Mouse (Mus musculus) thymus, postnatal 36 days (tissue): ENCODE measurements at regions not wholly inside any gene's neighbourhood (a gene's known extent, or its start where the extent isn't known, plus 50 kb on each side); places are given as distances from the start of the nearest gene placed in this dataset.
"Not testable (repeated sequence)": the region's sequence is repeated elsewhere in the genome, so short reads cannot be mapped to it uniquely, and the experiment has no call there.

Source experiments
- DNase-seq, 2 experiments: peaks; one replicate each; pipeline ENCODE4 v3.0.0; 2022; ENCODE audit warnings: mixed read lengths in 2 of 2

DNA sequence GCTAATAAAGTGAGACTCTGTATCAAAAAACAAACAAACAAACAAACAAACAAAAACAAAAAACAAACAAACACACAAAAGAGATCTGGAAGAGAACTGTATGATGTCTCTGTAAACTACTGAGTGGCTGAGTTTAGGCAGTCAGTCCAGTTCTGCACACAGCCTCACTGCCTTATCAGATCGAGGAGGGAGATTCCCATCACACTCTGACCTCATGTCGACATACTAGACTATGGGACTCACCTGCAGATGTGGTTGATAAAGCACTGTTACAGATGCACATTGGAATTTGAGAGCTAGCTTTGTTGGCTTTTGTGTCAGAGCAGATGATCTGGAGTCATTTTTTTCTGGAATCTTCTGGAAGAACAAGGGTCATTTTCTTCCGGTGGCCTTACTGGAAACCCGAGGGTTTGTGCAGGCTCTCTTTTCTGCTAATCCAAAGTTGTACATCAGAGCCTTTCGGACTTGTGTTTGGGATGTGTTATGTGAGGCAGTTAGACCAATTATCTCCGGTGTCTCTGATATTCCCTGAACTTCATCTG is 135.6 kb upstream of the Nrip1 start:
- DNase-seq = no peak

DNA sequence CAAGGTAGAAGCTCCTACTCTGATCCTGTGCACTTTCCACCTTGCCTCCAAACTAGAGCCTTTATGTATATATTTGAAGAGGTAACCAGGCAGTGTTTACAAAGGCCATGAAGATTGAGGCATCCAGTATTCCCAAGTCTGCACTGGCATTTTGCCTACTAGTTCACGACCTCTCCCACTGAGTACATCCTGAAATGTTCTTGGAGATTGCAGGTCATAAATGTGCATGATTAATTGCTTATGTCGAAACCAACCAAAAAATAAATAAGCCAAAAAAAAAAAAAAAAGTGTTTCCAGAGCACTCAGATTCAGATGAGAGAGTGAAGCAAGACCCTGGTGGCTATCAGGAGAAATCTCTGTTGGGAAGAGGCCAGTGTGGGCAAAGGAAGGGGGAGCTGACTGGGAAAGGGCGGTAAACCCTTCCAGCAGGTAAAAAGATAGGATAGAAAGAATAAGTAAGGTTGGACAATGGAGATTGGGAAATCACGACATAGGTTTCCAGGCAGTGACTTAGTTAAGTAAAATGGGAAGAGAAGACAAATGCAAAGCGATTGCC is 133.6 kb upstream of the Nrip1 start:
- DNase-seq = no peak

DNA sequence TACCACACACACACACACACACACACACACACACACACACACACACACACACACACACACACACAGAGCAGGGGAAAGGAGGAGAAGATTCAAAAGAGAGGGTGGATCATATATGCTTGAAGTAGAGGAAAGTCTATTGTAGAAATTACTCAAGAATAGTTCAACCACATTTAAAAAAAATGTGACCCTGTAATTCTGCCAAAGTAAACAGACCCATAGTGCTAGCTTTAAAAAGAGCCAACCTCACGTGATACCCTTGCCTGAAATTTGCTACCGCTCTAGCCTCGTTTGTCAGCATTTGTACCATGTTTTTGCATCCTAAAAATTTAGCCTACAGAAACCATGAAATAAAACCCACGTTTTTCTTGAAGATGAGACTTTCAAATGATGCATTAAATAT is 132.6 kb upstream of the Nrip1 start:
- DNase-seq = no peak

DNA sequence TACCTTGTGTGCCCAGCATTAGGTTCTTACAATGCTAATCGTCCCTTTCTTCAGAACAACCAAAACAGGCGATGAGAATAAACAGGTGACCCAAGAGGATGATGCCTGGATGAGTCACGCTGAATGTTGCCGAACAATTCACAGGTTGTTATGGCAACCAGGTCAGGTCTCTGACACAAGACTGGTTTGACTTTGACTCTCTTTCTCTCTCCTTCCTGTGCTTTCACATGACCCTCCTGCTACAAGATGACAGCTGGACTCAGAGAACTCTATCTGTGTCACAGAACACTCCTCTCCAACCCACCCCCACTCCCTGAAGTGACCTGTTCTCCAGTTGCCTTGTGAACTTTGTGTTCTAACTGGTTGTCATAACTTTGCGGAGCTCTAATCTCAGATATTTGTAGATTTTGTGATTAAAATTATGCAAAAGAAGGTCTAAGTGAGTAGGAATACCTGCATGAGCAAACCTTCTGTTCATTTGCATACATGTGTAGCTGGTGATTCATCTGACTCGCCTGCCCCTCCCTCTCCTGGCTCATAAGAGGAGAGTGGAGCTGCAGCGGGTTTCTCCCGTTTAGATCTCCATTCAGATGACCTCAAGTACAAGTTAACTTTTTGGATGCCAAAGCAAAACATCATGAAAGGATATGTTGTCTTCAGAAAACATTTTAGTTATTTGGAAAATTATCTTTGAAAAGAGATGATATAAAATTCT is 126.2 kb upstream of the Nrip1 start:
- DNase-seq = no peak

DNA sequence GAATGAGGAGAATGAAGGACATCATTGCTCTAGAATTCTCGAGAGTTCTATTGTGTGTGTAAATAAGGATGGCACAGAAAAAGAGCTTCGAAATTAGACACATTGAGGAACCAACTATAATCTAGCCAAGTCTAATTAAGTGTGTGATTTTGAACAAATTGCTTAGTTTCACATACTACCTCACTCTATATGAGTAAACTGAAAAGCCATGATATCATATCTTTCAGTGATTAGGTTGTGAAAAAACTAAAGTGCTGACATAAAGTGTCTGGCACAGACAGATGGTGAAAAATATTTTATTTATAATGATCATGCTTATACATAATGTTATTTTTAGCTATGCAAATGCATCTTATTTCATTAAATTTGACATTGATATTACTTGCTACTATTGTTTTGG is 124.6 kb upstream of the Nrip1 start:
- no peak for DNase-seq

DNA sequence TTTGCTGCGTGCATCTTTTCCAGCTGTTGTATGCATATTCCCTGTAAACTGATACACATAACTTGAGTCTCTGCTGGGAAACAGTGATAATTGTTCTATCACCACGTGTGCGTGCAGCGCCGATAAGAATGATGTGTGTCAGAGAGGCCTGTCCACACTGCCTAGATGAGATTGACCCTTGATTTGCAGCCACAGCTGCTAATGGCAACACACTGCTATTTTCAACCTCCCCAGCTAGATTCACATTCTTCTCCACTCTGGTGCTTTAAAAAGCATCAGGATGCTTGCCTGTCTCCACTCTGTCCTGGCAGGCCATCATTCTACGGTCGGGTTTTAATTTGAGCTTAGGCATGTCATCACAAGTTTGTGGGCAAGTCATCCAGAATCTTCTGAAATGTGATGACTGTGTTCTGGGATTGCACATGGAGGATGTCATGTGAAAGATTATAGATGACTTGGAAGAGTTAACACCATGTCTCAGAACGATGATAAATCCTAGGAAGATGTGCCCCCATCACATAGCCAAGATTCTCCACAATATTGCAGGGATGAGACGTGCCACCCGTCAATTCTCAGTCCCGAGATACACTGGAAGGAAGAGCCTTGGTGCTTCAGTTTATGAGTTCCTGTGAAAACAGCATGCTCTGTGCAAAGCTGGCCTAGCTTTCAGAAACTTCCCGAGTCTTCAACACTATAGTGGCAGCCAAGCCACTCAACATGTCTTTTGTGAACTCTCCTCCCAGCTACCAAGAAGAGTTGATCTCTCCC is 123.6 kb upstream of the Nrip1 start:
- no peak for DNase-seq

DNA sequence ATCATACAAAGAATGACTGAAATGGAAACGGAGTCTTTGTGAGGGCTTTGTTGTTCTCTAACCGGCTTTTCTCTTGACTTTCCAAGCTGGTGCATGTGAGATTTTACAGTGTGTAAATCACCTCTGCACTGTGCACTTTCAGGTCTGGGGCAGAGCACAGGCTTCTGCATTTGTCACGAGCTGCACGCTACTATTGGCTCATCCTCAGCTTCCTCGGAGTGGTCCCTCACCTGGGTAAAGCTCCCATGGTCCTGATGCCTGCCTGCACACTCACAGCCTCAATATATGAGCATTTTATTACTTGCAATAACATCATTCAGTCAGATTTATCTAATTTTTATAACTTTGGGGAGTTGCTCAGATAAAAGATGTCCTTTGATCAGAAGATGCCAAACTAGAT is 109.8 kb upstream of the Nrip1 start:
- DNase-seq = no peak

DNA sequence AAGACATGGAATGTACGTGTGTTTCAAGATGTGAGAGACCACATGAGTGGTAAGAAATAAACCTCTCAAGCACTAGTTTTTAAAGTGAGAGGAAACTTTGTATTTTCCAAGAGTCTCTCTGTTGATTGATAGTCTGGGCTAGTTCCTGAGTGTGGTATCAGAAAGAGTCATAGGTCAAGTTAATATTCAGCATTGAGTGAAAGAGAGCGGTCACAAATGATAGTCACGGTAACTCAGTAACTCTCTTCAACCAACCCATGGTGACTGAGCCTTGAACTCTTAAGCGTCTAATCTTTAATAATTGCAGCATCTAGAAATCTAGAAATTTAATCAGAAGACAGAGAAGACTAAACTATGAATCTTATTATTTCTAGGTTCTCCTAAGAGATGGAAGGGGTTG is 108.3 kb upstream of the Nrip1 start:
- DNase-seq = no peak

DNA sequence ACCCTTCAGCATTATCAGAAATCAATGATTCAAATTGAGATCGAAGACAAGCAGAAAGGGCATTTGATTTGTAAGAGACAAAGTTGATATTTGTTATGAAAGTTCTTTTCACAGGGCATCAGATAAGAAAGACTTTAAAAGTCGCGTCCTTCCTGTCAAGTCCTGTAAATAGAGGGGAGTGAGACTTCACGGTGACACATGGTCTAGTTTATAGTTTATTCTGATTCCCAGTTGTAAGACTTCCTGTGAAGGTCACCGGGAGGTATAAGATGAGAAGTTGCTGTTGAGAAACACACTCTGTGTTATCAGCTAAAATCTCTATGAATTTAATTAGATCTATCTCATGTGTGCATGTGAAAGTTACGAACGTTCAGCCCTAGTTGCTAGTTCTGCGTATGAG is 103.8 kb upstream of the Nrip1 start:
- no peak for DNase-seq

DNA sequence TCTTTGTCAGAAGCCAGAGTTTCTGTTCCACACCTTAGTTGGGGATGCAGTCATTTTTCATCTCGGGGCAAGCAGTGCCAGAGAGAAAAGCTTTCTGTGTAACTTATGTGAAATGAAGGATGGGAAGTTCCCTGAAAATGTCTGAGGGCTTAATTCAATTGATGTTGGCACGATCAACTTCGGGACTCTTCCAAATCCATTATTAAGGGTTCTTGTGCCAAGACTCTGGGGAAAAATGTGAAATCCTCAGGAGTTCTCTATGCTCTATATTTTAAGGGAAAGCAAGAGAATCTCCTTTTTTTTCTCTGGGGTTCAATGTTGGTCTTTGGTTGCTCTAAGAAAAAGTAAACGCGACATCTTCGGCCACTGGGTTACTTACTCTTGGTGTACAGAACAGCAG is 100.9 kb upstream of the Nrip1 start:
- no peak for DNase-seq

DNA sequence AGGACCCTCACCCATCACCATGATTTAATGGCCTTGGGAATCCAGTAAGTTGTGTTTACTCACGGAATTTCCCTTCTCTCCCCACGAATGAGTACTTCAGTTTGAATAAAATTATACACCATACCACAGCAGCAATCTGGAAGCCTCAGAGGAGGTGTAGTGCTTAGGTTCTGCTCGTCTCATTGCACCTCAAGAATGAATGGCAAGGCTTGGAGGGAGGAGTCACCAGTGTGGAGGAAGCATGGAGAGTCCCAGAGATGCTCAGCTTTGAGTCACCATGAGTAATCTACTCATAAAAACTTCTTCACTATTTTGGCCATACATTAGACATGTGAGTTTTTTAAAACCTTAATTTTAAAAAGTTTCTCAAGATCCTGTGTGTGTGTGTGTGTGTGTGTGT is 98.8 kb upstream of the Nrip1 start:
- DNase-seq = no peak

DNA sequence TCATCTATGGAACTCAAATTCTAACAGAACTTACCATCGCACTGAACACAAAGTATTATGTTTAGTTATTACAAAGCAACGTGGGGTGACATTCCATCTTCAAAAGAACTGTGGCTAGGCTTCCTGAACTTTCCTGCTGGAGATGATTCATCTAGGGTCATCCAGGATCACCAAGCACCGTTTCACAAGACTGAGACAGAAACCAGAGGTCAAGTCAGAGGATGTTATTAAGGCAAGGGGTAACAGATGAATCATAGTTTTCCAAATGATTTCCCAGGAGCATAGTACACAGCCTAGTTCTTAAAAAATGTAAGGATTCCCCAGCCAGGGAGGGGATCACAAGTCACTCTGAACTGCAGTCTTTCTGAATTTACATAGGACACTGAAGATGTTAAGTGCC is 97.5 kb upstream of the Nrip1 start:
- no peak for DNase-seq

DNA sequence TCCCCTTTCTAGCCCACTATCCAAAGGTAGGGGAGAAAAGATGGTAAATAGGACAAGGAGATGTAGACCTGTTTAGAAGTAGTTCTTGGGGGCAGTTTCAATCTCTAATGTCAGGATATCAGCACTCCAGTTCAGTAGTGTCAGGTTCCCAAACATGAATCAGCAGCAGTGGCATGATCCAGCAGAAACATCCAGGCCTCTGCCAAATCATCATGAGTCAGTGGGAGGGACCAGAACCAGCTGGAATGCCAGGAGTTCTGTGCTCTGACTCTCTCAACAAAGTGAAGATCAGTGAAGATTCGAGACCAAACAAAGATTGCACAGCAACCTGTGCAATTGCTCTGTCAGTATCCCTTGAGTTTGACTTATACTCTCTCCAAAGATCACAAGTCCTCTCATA is 85.9 kb upstream of the Nrip1 start:
- no peak for DNase-seq

DNA sequence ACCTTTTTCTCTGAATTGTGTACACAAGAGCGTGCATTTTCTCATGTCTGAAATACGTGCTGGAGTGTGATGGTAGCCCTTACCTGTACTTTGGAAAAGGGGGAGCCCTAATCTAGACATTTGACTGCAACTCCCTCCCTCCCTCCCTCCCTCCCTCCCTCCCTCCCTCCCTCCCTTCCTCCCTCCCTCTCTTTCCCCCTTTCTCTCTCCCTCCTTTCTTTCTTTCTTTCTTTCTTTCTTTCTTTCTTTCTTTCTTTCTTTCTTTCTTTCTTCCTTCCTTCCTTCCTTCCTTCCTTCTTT is 82.6 kb upstream of the Nrip1 start:
- not testable (repeated sequence) for DNase-seq

DNA sequence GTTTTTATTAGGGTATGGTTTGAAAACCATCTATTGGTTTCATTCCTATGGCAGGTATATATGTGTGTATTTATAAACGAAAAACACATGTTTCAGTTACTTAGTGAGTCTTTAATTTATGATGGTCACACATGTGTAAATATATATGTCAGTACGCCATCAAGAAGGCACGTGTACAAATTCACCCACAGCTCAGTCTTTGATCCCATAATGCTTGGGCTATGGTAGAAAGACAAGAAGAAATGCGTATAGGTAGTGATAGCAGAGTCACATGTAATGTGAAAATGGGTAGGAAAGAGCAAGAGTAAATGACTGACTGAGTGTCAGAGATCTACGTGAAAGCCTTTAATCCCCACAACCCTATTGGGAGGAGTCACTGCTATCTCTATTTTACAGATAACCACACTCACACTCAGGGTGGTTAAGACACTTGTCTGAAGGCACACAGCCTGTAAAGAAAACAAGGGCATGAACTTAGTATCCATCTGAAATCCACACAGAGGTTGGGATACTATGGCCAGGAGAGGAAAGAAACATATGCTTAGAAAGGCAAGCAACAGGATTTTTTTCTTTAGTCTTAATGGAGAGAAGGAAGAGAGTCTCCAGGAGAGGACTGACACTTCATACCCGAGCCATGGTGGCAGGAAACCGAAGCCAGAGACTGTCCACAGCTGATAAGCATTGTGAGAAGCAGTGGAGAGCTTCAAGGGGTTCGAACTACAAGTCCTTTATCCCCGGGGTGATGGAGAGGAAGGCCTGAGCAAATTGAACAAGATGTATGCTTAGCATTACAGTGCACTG is 82.1 kb upstream of the Nrip1 start:
- DNase-seq = no peak

DNA sequence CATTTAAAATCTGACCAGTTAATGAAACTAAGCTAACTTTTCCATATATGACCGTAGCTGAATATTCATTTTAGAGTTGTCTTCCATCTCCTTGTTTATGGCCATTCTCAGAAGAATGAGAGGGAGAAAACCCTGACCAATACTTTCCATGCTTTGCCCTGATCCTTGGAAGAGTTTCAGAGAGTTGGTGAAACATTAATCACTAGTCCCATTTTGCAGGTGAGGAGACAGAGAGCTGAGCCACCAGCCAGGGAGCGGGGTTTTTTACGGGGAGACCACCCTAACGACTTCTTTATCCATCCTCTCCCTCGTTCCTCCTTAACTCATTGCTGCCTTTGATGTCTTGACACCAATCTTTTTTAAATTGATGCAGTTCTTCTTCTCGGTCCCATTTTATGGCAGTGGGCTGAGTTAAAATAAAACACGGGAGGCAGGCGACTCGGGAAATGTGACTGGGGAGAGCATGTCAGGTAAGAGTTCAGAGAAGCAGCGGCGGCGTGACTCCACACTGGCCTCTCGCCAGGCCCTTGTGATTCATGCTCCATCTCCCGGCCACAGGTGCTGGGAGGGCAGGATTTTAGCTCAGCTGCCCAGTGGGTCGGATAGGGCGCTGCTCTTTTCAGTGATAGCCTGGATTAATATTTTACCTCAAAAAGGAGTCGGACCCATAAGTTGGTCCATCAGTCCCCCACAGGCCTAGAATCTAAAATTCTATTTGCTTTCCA is 81.3 kb upstream of the Nrip1 start:
- DNase-seq = no peak

DNA sequence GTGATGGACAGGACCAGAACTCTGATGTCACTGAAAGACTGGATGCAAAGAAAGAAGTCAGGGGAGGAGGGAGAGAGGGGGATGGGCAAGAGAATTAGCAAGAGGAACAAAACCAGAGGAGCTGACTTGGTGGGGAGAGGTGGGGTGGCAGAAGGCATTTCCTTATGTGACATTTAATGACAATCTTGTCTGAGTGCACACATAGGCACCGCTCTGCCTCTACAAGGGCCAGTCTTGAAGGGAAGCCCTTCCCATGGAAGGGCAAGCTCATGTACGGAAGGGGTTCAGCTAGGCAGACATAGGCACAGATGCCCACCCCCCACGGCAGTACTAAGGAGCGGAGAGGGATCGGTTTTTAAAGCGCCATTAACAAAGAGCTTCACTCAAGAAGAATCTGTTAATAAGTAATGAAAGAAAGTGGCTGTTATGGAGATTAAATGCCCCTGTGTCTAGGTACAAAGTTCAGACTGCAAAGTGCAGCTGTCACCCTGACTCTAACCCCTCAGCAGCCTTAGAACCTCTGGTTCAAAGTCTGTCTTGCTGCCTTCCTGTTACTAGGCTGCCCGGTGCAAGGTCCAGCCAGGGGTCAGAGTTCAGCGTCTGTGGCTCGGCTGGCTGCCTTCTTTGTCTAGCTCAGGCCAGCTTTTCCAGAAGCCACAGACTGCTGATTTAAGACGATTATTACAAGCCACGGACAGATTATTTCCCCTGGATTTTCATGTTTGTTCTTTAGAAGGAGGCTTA is 80.0 kb upstream of the Nrip1 start:
- DNase-seq = no peak

DNA sequence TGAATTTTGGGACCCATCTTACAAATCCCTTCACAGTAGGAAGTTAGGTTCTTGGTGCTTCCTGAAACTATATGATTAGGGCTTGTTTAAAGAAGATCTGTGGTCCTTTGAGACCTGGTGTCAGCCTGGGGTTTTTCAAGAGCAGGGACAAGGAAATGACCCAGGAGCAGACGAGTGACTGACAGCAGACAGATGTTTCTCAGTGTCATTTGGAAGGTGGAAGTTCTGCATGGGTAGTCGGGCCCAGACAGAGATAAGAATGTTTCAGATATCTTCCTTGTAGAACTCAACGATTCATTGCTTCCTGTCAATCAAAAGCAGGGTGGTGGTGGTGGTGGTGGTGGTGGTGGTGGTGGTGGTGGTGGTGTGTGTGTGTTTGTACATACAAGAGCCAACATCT is 75.1 kb upstream of the Nrip1 start:
- DNase-seq = no peak

DNA sequence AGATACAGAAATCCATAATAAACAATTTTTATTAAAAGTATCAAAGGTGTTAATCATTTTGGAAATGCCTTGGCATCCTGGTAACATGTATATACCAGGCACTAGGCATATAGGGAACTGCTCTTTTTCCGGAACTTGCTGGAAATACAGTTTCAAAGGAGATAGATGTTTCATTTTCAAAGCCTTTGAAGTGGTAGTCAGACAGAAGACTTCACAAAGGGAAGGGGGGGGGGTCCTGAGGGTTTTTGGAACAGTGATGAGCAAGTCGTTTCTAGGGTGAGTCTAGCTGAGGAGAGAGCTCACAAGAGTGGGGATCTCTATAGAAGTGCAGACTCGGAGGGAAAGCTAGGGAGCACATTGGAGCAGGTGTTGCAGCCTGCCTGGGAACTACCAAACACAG is 73.4 kb upstream of the Nrip1 start:
- DNase-seq = no peak

DNA sequence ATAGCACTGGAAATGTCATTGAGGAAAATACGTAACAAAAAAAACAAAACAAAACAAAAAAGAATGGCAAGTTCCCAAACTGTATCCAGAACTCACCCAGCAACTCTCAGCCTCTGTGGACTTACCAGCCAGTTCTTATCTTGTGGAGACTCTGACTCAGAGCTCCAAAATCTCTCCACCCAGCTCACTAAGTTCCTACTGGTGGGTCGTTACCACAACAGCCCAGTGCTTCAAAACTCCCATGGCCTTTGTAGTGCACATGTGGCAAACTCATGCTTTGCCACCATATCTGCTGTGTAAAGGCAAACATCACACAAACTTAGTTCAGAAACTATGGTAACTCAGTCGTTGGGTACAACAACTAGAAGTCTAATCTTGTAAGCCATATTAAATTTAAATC is 71.0 kb upstream of the Nrip1 start:
- no peak for DNase-seq

DNA sequence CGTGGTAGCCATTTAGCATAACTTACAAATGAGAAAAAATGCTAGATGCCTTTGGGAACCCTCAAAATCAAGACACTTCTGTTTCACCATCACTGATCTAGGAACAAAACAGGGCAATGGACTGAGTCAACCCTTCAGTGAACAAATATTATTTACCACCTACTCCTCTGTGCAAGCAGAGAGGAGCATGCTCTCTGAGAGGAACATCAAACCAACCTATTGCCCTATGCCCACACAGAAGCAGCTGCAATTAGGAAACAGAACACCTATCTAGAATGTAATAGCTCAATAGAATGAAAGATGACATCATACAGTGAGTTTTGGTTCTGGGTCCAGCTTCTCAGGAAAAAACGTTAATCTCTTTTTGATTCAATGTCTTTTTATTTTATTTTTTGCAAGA is 69.0 kb upstream of the Nrip1 start:
- DNase-seq = no peak

DNA sequence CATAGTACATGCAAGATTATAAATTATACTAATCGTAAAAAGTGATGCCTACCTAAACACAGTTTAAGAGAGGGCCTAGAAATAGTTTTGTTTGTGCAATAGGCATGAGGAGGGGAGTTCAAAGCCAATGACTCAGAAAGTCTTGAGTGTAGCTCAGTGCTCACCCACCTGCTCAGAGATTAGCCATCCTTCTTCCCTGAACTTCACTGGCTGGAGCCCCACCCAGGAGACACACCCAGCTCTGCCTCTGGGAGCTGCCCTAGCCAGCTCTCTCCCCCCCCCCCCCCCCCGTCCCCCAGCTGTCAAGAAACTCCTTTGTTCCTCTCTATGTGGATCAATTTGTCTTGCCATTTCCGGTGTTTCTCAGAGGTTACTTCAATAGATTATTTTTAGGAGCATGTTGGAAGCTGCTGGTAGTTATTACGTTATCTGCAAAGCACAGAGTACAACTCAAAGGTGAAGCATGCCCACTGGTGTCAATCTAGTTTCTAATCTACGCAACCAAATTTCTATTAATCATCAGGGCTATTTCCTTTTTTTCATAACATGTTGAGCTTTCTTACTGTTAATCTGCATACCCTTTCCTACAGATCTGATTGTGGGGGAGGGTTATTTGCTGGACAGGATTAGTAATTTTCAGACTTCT is 68.3 kb upstream of the Nrip1 start:
- DNase-seq = no peak
